Mouse (Mus musculus) urinary bladder, postnatal 25 days (tissue): ENCODE data around the gene Ano6.
A peak's percentile ranks its signal among the peaks of the same experiment; 100 is the strongest.

Experiments
- DNase-seq: peaks from one replicate; pipeline ENCODE4 v3.0.0; 2022; ENCODE audit warnings: low spot score

Gene Ano6

GRCm38 (mm10) chr15:95790529-95791071 lies at the start of gene Ano6:
Ano6 (plus strand) TSS chr15:95790843.
- DNase-seq, result peak; percentile 87

GRCm38 (mm10) chr15:95742955-95743354 lies 47.7 kb upstream of the Ano6 start:
- DNase-seq, result no peak

GRCm38 (mm10) chr15:95743856-95744255 lies 46.8 kb upstream of the Ano6 start:
- DNase-seq, result no peak

- no peak for DNase-seq
Observed at GRCm38 (mm10) chr15:95745346-95746106, 45.1 kb upstream of the Ano6 start.

GRCm38 (mm10) chr15:95746513-95746912 lies 44.1 kb upstream of the Ano6 start:
- DNase-seq, result no peak

GRCm38 (mm10) chr15:95746955-95747931 lies 43.4 kb upstream of the Ano6 start:
- no peak for DNase-seq

GRCm38 (mm10) chr15:95749216-95749615 lies 41.4 kb upstream of the Ano6 start:
- no peak for DNase-seq

- no peak for DNase-seq
Observed at GRCm38 (mm10) chr15:95750038-95750437, 40.6 kb upstream of the Ano6 start.

- no peak for DNase-seq
Observed at GRCm38 (mm10) chr15:95751832-95752676, 38.6 kb upstream of the Ano6 start.

- DNase-seq, result no peak
Observed at GRCm38 (mm10) chr15:95752677-95753019, 38.0 kb upstream of the Ano6 start.

GRCm38 (mm10) chr15:95753031-95753430 lies 37.6 kb upstream of the Ano6 start:
- no peak for DNase-seq

GRCm38 (mm10) chr15:95757169-95757568 lies 33.5 kb upstream of the Ano6 start:
- peak; percentile 27 for DNase-seq

- no peak for DNase-seq
Observed at GRCm38 (mm10) chr15:95758069-95758468, 32.6 kb upstream of the Ano6 start.

GRCm38 (mm10) chr15:95758696-95759434 lies 31.8 kb upstream of the Ano6 start:
- no peak for DNase-seq

GRCm38 (mm10) chr15:95759857-95760256 lies 30.8 kb upstream of the Ano6 start:
- no peak for DNase-seq

- DNase-seq, result no peak
Observed at GRCm38 (mm10) chr15:95761420-95761819, 29.2 kb upstream of the Ano6 start.

GRCm38 (mm10) chr15:95762661-95763303 lies 27.9 kb upstream of the Ano6 start:
- DNase-seq, result peak; percentile 91

- no peak for DNase-seq
Observed at GRCm38 (mm10) chr15:95763464-95763863, 27.2 kb upstream of the Ano6 start.

GRCm38 (mm10) chr15:95765271-95765670 lies 25.4 kb upstream of the Ano6 start:
- no peak for DNase-seq

GRCm38 (mm10) chr15:95765936-95766335 lies 24.7 kb upstream of the Ano6 start:
- no peak for DNase-seq

- no peak for DNase-seq
Observed at GRCm38 (mm10) chr15:95767825-95768224, 22.8 kb upstream of the Ano6 start.
